Mouse (Mus musculus) kidney, adult 2 months (tissue): Measurements from ENCODE around the gene Flt3l.

Experiments
- CTCF ChIP-seq: fragments of 200-500 bp; conservative IDR thresholded peaks from 2 replicates; pipeline ENCODE4 v1.5.1; 2011; ENCODE audit warnings: low read depth, mild to moderate bottlenecking, control low read depth, low read length, moderate library complexity, mixed read lengths; ENCODE audit not compliant: insufficient read depth, insufficient read length
- POLR2A ChIP-seq: fragments of 200-500 bp; IDR thresholded peaks from one replicate; pipeline ENCODE4 v1.6.1; 2011; ENCODE audit warnings: low read depth, low read length, control low read depth

- TF ChIP-seq POLR2A (no peak), CTCF (no peak)
Measured at GRCm38 (mm10) chr7:45182199-45182601, 46.0 kb upstream of the Flt3l start.
